Mouse (Mus musculus) heart, embryonic 13.5 days (tissue): ENCODE results near the gene Nox1. TPM values are rescaled to one million over a fixed set of nuclear protein-coding genes. Genes with fewer than 3 reads are reported as not detected.

ENCODE experiments used
- ATAC-seq: fragments of 200-750 bp; cut with Nextera tagmentation; 2 replicates; pipeline ENCODE4 v1.8.0; 2017; ENCODE audit warnings: moderate TSS enrichment; ENCODE audit not compliant: insufficient number of reproducible peaks, low FRiP score, low TSS enrichment; ENCODE audit errors: extremely low read depth
- H3K27ac ChIP-seq: fragments of 300-500 bp; sonication (generic); replicated peaks from 2 replicates; pipeline ENCODE4 v1.5.1; 2015; ENCODE audit warnings: moderate library complexity, mild to moderate bottlenecking, inconsistent platforms
- H3K27me3 ChIP-seq: fragments of 300-500 bp; sonication (generic); replicated peaks from 2 replicates; pipeline ENCODE4 v1.6.1; 2015; ENCODE audit warnings: mild to moderate bottlenecking, inconsistent platforms
- H3K36me3 ChIP-seq: fragments of 300-500 bp; sonication (generic); 2 replicates; pipeline ENCODE4 v1.6.1; 2015; ENCODE audit warnings: mild to moderate bottlenecking, inconsistent platforms
- H3K4me1 ChIP-seq: fragments of 300-500 bp; sonication (generic); 2 replicates; pipeline ENCODE4 v1.6.1; 2015; ENCODE audit warnings: inconsistent platforms
- H3K4me2 ChIP-seq: fragments of 300-500 bp; sonication (generic); 2 replicates; pipeline ENCODE4 v1.6.1; 2015; ENCODE audit warnings: inconsistent platforms, mild to moderate bottlenecking, moderate library complexity
- H3K4me3 ChIP-seq: fragments of 300-500 bp; sonication (generic); 2 replicates; pipeline ENCODE4 v1.5.1; 2015; ENCODE audit warnings: moderate library complexity, mild to moderate bottlenecking, inconsistent platforms
- H3K9ac ChIP-seq: fragments of 300-500 bp; sonication (generic); 2 replicates; pipeline ENCODE4 v1.6.1; 2015; ENCODE audit warnings: inconsistent platforms, mild to moderate bottlenecking, moderate library complexity
- H3K9me3 ChIP-seq: fragments of 300-500 bp; sonication (generic); 2 replicates; pipeline ENCODE4 v1.6.1; 2016; ENCODE audit warnings: inconsistent platforms
- WGBS: fragments of 180-500 bp; shearing (Covaris S2); methylation state at CpG from one replicate; pipeline ENCODE4 v1.1.7; 2015; ENCODE audit warnings: mixed read lengths; 5-methylcytosine and 5-hydroxymethylcytosine counted together
- polyA plus RNA-seq: library from polyadenylated mRNA; unstranded; fragments of >200 nt; fragmentation: Nextera tagmentation; extraction: Ambion mirVana; gene quantifications from 2 replicates; pipeline ENCODE4 v1.2.1, GENCODE M21; 2015

Nox1 gene
- polyA plus RNA-seq, 1 experiment from 2014 or later = 0.29 TPM

GRCm38 (mm10) chrX:134128549-134128948 is 93.2 kb downstream of the Nox1 start:
- no peak overlapping the region for H3K27ac ChIP-seq
- H3K9me3 ChIP-seq = no peaks in the 10 kb centered on the region
- H3K4me1 ChIP-seq = no peaks in the 10 kb centered on the region
- H3K4me2 ChIP-seq = no peak overlapping the region
- ATAC-seq = no peak
- H3K36me3 ChIP-seq = no peaks in the 10 kb centered on the region
- no peaks in the 10 kb centered on the region for H3K27me3 ChIP-seq
- no peak overlapping the region for H3K9ac ChIP-seq
- WGBS = 68% methylated on average over 3 of the region's 3 CpGs
- H3K4me3 ChIP-seq = no peak overlapping the region

- Histone ChIP-seq H3K4me3 (no peak overlapping the region), H3K9me3 (no peaks in the 10 kb centered on the region), H3K27ac (no peak overlapping the region), H3K9ac (no peak overlapping the region), H3K4me2 (no peak overlapping the region), H3K27me3 (no peaks in the 10 kb centered on the region; the same call in 1 of the 2 replicates), H3K36me3 (no peaks in the 10 kb centered on the region), H3K4me1 (no peaks in the 10 kb centered on the region)
- ATAC-seq = no peak
- 51% methylated on average over 3 of the region's 3 CpGs for WGBS
Observed at GRCm38 (mm10) chrX:134116417-134116816, 105.3 kb downstream of the Nox1 start.

GRCm38 (mm10) chrX:134111767-134112166 is 110.0 kb downstream of the Nox1 start:
- Histone ChIP-seq H3K36me3 (no peaks in the 10 kb centered on the region), H3K4me3 (no peak overlapping the region), H3K9me3 (no peaks in the 10 kb centered on the region), H3K9ac (no peak overlapping the region), H3K4me1 (no peaks in the 10 kb centered on the region), H3K27ac (no peak overlapping the region), H3K27me3 (no peaks in the 10 kb centered on the region; the same call in 1 of the 2 replicates), H3K4me2 (no peak overlapping the region)
- ATAC-seq = no peak
- WGBS = 51% methylated on average over 3 of the region's 3 CpGs

DNA sequence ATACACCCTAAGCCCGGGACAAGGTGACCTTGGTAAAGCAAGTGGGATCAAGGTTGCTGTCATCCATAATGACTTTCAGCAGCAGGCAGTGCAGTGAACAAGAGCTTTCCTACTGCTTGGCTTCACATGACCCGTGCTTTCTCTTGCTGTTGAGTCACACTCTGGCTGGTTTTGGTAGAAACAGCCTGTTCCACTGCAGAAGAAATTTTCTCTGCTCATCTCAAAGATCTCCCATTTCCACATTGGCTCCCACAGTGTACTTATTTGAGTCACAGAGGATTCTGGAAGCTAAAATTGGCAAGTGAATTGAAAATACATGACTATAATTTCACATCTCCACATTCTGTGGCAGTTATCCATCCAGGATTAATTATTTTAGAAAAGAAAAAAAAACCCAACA is 119.1 kb downstream of the Nox1 start:
- no peak for ATAC-seq
- Histone ChIP-seq H3K27me3 (no peaks in the 10 kb centered on the region), H3K36me3 (no peaks in the 10 kb centered on the region), H3K4me1 (no peaks in the 10 kb centered on the region), H3K4me2 (no peak overlapping the region), H3K27ac (no peak overlapping the region), H3K9ac (no peak overlapping the region), H3K4me3 (no peak overlapping the region), H3K9me3 (no peaks in the 10 kb centered on the region)
- 48% methylated on average over 2 of the region's 2 CpGs for WGBS

- H3K9me3 ChIP-seq = no peaks in the 10 kb centered on the region
- no peaks in the 10 kb centered on the region for H3K4me1 ChIP-seq
- no peak overlapping the region for H3K4me3 ChIP-seq
- no peaks in the 10 kb centered on the region for H3K27me3 ChIP-seq
- no peak overlapping the region for H3K4me2 ChIP-seq
- 85% methylated on average over 1 of the region's 1 CpGs for WGBS
- ATAC-seq = no peak
- peaks cover 37% of the 10 kb centered on the region for H3K36me3 ChIP-seq
- no peak overlapping the region for H3K9ac ChIP-seq
- H3K27ac ChIP-seq = no peak overlapping the region
Observed at GRCm38 (mm10) chrX:134085453-134085852, 136.3 kb downstream of the Nox1 start.

DNA sequence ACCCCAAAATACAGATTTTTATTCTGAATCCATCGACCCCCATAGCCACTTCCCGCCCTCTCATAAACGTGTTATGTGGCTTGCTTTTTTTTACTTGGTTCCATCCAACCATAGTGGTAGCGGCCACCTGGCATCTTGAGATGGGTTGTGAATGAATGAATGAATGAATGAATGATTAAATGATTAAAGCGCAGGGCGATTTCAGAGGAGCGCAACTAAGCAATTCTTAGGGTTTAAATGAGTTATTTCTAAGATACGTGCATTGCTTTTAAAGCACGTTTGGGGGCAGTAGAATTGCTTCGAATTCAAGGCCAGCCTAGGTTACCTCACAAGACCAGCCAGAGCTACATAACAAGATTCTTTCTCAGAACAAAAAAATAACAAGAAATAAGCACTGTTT is 162.0 kb downstream of the Nox1 start:
- ATAC-seq = no peak
- Histone ChIP-seq H3K4me2 (peak overlapping the region; percentile 70), H3K9ac (peak overlapping the region; percentile 83), H3K27me3 (no peaks in the 10 kb centered on the region), H3K4me3 (peak overlapping the region; percentile 68), H3K36me3 (peaks cover 31% of the 10 kb centered on the region), H3K9me3 (no peaks in the 10 kb centered on the region), H3K27ac (peak overlapping the region; percentile 84), H3K4me1 (peaks cover 4% of the 10 kb centered on the region; the same call in 1 of the 2 replicates)
- WGBS = 12% methylated on average over 10 of the region's 10 CpGs

DNA sequence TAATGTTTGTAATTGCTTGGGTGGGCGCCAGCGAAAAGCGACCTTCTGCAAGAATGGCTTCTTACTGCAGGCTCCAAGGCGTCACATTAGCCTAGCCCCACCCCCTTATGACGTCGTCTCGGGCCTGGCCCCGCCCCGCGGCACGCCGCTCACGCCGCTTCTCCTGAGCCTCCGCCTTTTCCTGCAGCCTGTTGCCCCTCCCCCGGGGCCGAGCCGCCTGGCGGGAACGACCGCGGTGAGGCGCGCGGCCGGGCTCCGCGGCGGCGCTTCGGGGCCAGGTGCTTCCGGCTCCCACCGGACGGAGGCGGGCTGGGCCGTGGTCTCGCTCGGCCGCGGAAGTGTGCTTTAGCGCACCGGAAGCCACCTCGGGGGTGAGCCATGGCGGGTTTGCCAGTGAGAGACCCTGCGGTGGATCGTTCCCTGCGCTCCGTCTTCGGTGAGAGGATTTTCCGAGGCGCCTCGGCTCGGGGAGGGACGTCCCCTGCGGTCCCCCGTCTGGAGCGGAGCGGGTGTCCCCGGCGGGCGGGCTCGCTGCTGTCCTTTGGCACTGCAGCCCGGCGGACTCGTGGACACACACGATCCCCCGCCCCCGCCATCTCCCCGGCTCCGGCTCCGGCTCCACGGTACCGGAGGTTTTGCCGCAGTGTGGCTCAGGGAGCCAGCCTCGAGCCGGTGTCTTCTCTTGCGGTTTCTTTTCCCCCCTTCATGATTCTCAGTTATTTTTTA is 162.6 kb downstream of the Nox1 start, which contains the start of gene Cstf2:
Cstf2 (plus strand) TSS at position 201 of the 726 bp plus-strand sequence.
- Histone ChIP-seq H3K9ac (peak within 1 kb of the TSS; percentile 83), H3K4me3 (peak within 1 kb of the TSS; percentile 68), H3K27me3 (no peaks in the 10 kb centered on the region), H3K4me2 (peak within 1 kb of the TSS; percentile 70), H3K36me3 (peaks cover 25% of the 10 kb centered on the region), H3K9me3 (no peaks in the 10 kb centered on the region), H3K4me1 (peaks cover 4% of the 10 kb centered on the region; the same call in 1 of the 2 replicates), H3K27ac (peak within 1 kb of the TSS; percentile 84)
- peak; percentile 94 for ATAC-seq
- WGBS = 9% methylated on average over 68 of the region's 77 CpGs

GRCm38 (mm10) chrX:134058040-134058875 is 163.5 kb downstream of the Nox1 start:
- peaks cover 4% of the 10 kb centered on the region; the same call in 1 of the 2 replicates for H3K4me1 ChIP-seq
- H3K36me3 ChIP-seq = peaks cover 23% of the 10 kb centered on the region
- H3K4me2 ChIP-seq = peak overlapping the region; percentile 70
- H3K27me3 ChIP-seq = no peaks in the 10 kb centered on the region
- H3K9me3 ChIP-seq = no peaks in the 10 kb centered on the region
- 66% methylated on average over 14 of the region's 14 CpGs for WGBS
- ATAC-seq = no peak
- no peak overlapping the region; the same call in 1 of the 2 replicates for H3K27ac ChIP-seq
- H3K4me3 ChIP-seq = peak overlapping the region; percentile 68
- H3K9ac ChIP-seq = 0 out of 2 replicates have a peak overlapping the region, but pooled peaks have one; percentile 10

DNA sequence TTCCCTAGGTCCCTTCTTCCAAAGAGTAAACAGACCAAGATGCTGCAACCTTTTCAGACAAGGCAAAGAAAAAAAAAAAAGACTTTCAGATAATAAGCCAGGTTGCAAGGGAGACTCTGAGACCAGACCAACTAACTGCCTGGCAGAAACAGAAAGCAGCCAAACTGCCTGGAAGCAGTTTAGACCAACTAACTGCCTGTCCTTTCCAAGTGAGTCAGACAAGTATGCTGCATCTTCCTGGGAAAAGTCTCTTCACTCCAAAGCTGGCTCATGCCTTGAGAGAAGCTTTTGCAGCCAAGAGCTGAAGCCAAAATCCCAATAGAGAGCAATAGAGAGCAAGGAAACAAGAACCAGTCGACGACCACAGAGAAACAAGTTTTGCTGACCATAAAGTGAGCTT is 164.9 kb downstream of the Nox1 start:
- H3K27ac ChIP-seq = no peak overlapping the region
- no peak overlapping the region for H3K9ac ChIP-seq
- WGBS = 64% methylated on average over 2 of the region's 2 CpGs
- peaks cover 4% of the 10 kb centered on the region; the same call in 1 of the 2 replicates for H3K4me1 ChIP-seq
- no peak overlapping the region for H3K4me2 ChIP-seq
- peaks cover 11% of the 10 kb centered on the region for H3K36me3 ChIP-seq
- H3K27me3 ChIP-seq = no peaks in the 10 kb centered on the region
- no peak overlapping the region for H3K4me3 ChIP-seq
- no peak for ATAC-seq
- no peaks in the 10 kb centered on the region for H3K9me3 ChIP-seq

DNA sequence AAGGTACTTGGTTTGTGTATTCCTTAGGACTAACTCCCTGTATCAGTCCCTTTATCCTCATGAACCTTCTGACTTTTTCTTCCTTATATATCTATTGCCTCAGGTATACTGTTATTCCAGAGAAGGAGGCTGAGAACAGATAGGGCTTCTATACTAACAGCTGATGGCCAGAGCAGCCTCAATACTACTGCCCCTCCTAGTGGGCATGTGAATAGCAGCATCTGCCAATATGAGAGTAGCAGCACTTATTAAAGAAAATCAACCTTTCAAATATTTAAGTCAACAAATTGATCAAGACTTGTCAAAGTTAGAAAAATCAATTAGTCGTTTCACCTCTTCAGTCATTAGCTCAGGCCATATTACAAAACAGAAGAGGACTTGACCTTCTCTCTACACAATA is 172.8 kb downstream of the Nox1 start:
- Histone ChIP-seq H3K9me3 (no peaks in the 10 kb centered on the region), H3K4me1 (no peaks in the 10 kb centered on the region), H3K27ac (no peak overlapping the region), H3K4me3 (no peak overlapping the region), H3K36me3 (no peaks in the 10 kb centered on the region), H3K4me2 (no peak overlapping the region), H3K27me3 (no peaks in the 10 kb centered on the region), H3K9ac (no peak overlapping the region)
- 46% methylated on average over 1 of the region's 1 CpGs for WGBS
- ATAC-seq = no peak
